Comparison of ENCODE assay signal across 8 mouse cellular contexts in genomic region chr13:54302351-54303070, GRCm38 (mm10).
DNase-seq lines count a peak whose midpoint lies in the region; ATAC-seq and TF ChIP-seq lines count a peak whose summit lies in the region.

No protein-coding gene starts in this region.

- DNase-seq in cerebellum, adult 18-20 months: peak; percentile 62 to 75
- peak; percentile 71 for DNase-seq in forebrain, postnatal 0 days
- no peak for DNase-seq in liver, adult 2 months (ENCODE audit: extremely low read depth, low read depth, low spot score)
- peak; percentile 5 to 26 for DNase-seq in thymus, postnatal 36 days

- H3K9ac ChIP-seq in forebrain, postnatal 0 days: peak overlapping the region; percentile 97
- peak overlapping the region; percentile 86 for H3K9ac ChIP-seq in intestine, embryonic 15.5 days
- peak overlapping the region; percentile 83 for H3K9ac ChIP-seq in liver, adult 2 months (ENCODE audit: low read depth, low read length)
- peak overlapping the region; percentile 98 for H3K9ac ChIP-seq in neural tube, embryonic 12.5 days

- H3K4me1 ChIP-seq in megakaryocyte, embryonic 14.5 days: peaks cover 62% of the 10 kb centered on the region
- peaks cover 19% of the 10 kb centered on the region for H3K4me1 ChIP-seq in forebrain, postnatal 0 days (ENCODE audit: insufficient read depth)
- H3K4me1 ChIP-seq in intestine, embryonic 15.5 days (replicated peaks): peaks cover 10% of the 10 kb centered on the region
- H3K4me1 ChIP-seq in liver, adult 2 months (ENCODE audit: control insufficient read depth, insufficient read depth, low read length): no peaks in the 10 kb centered on the region; the same call in 1 of the 2 replicates
- peaks cover 20% of the 10 kb centered on the region for H3K4me1 ChIP-seq in neural tube, embryonic 12.5 days

- WGBS in forebrain, postnatal 0 days: 1% methylated on average over 53 of the region's 58 CpGs
- under 1% methylated on average over 42 of the region's 58 CpGs for WGBS in intestine, embryonic 15.5 days
- WGBS in liver, adult 2 months: 3% methylated on average over 52 of the region's 58 CpGs
- 2% methylated on average over 54 of the region's 58 CpGs for WGBS in neural tube, embryonic 12.5 days

- no peaks in the 10 kb centered on the region for H3K79me2 ChIP-seq in liver, adult 2 months (ENCODE audit: control insufficient read depth, insufficient read depth, low read length)

- peak overlapping the region; percentile 100 for H3K27ac ChIP-seq in forebrain, postnatal 0 days (ENCODE audit: low read depth, low read length)
- H3K27ac ChIP-seq in intestine, embryonic 15.5 days: peak overlapping the region; percentile 99
- peak overlapping the region; percentile 69 for H3K27ac ChIP-seq in liver, adult 2 months (replicated peaks; ENCODE audit: insufficient read depth, low read depth, low read length)
- peak overlapping the region; percentile 98 for H3K27ac ChIP-seq in neural tube, embryonic 12.5 days

- H3K36me3 ChIP-seq in megakaryocyte, embryonic 14.5 days (replicated peaks; ENCODE audit: low read length): no peaks in the 10 kb centered on the region
- no peaks in the 10 kb centered on the region for H3K36me3 ChIP-seq in forebrain, postnatal 0 days (ENCODE audit: insufficient read depth)
- no peaks in the 10 kb centered on the region for H3K36me3 ChIP-seq in intestine, embryonic 15.5 days
- no peaks in the 10 kb centered on the region for H3K36me3 ChIP-seq in liver, adult 2 months (ENCODE audit: control insufficient read depth, insufficient read depth, low read length)
- no peaks in the 10 kb centered on the region for H3K36me3 ChIP-seq in neural tube, embryonic 12.5 days

- TF ChIP-seq CTCF in forebrain, postnatal 0 days (IDR thresholded peaks at IDR 0.05; ENCODE audit: low read depth): no peak; the same call in 1 of the 2 replicates
- no peak for TF ChIP-seq CTCF in liver, adult 2 months (IDR thresholded peaks at IDR 0.05; ENCODE audit: low read depth, low read length)

- no peaks in the 10 kb centered on the region for H3K9me3 ChIP-seq in megakaryocyte, embryonic 14.5 days
- H3K9me3 ChIP-seq in forebrain, postnatal 0 days (ENCODE audit: low read length): no peaks in the 10 kb centered on the region
- no peaks in the 10 kb centered on the region for H3K9me3 ChIP-seq in intestine, embryonic 15.5 days
- H3K9me3 ChIP-seq in neural tube, embryonic 12.5 days: no peaks in the 10 kb centered on the region

- no peak for TF ChIP-seq POLR2A in liver, adult 2 months (IDR thresholded peaks at IDR 0.05; ENCODE audit: extremely low read depth, insufficient read depth, low read length)

- peak overlapping the region; percentile 83 for H3K4me2 ChIP-seq in forebrain, postnatal 0 days (ENCODE audit: low read depth)
- peak overlapping the region; percentile 96 for H3K4me2 ChIP-seq in intestine, embryonic 15.5 days (replicated peaks)
- peak overlapping the region; percentile 79 for H3K4me2 ChIP-seq in neural tube, embryonic 12.5 days (replicated peaks)

- H3K4me3 ChIP-seq in megakaryocyte, embryonic 14.5 days (replicated peaks): peak overlapping the region; percentile 94
- peak overlapping the region; percentile 76 for H3K4me3 ChIP-seq in forebrain, postnatal 0 days (ENCODE audit: low read depth, low read length)
- H3K4me3 ChIP-seq in intestine, embryonic 15.5 days (replicated peaks): peak overlapping the region; percentile 80
- H3K4me3 ChIP-seq in liver, adult 2 months (ENCODE audit: insufficient read depth, low read depth, low read length): peak overlapping the region; percentile 70
- peak overlapping the region; percentile 76 for H3K4me3 ChIP-seq in neural tube, embryonic 12.5 days

- peaks cover 66% of the 10 kb centered on the region for H3K27me3 ChIP-seq in megakaryocyte, embryonic 14.5 days (replicated peaks)
- no peaks in the 10 kb centered on the region for H3K27me3 ChIP-seq in forebrain, postnatal 0 days (ENCODE audit: insufficient read depth, low read length)
- no peaks in the 10 kb centered on the region for H3K27me3 ChIP-seq in intestine, embryonic 15.5 days (replicated peaks)
- H3K27me3 ChIP-seq in liver, adult 2 months (ENCODE audit: control insufficient read depth, insufficient read depth, low read length): peaks cover 10% of the 10 kb centered on the region; the same call in 1 of the 2 replicates
- no peaks in the 10 kb centered on the region for H3K27me3 ChIP-seq in neural tube, embryonic 12.5 days (replicated peaks)

- ATAC-seq in megakaryocyte, adult 5-6 weeks (ENCODE audit: poor library complexity, severe bottlenecking): no peak
- ATAC-seq in forebrain, postnatal 0 days: peak; percentile 54
- ATAC-seq in intestine, embryonic 15.5 days: peak; percentile 68
- peak; percentile 60 for ATAC-seq in neural tube, embryonic 12.5 days (ENCODE audit: low FRiP score, low read depth)
